Mouse (Mus musculus): ENCODE measurements around the gene Slc38a5. TPM values are rescaled to one million over a fixed set of nuclear protein-coding genes. Genes with fewer than 3 reads are reported as not detected.
"Not testable (repeated sequence)": the region's sequence is repeated elsewhere in the genome, so short reads cannot be mapped to it uniquely, and the experiment has no call there.

The Slc38a5 gene
- total RNA-seq, 1 experiment from 2014 or later = not detected

GRCm38 (mm10) chrX:8274056-8274455 is 3.1 kb downstream of the Slc38a5 start:
- ATAC-seq (ENCODE audit: extremely low read depth, insufficient number of reproducible peaks, low FRiP score, poor library complexity, severe bottlenecking) = no peak

DNA sequence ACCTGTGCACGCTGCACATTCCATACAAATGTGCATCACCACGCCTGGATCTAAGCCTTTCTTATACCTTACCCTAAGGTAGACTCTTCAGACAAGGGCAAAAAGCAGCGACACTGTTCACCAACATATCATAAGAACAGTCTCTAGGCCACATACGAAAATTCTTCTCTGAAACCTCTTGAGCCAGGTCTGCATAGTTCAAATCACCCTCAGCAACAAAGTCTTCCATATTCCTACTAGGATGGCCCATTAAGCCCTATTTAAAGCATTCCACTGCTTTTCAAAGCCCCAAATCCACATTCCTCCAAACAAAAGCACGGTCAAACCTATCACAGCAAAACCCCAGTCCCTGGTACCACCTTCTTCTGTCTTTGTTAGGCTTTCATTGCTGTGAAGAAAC is 17.7 kb downstream of the Slc38a5 start:
- ATAC-seq (ENCODE audit: extremely low read depth, insufficient number of reproducible peaks, low FRiP score, poor library complexity, severe bottlenecking) = no peak

DNA sequence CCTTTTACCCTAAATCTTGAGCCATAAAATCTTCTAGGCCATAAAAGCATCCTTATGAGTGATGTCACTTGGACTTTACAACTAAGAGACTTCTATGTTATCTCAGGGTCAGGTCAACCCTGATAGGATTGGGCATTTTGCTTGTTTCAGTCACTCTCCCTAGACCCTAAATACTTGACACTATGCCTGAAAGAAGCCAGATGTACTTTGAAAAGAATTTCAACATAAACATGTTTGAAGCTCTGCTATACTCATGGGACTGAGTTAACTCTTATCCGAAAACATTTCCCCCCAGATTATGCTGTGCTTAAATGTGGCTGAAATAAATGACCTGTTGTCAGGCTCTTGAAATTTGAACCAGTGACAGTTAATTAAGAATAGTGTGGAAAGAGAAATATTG is 38.4 kb downstream of the Slc38a5 start:
- ATAC-seq (ENCODE audit: extremely low read depth, insufficient number of reproducible peaks, low FRiP score, poor library complexity, severe bottlenecking) = no peak

GRCm38 (mm10) chrX:8314905-8315304 is 44.0 kb downstream of the Slc38a5 start:
- not testable (repeated sequence) for ATAC-seq (ENCODE audit: extremely low read depth, insufficient number of reproducible peaks, low FRiP score, poor library complexity, severe bottlenecking)

GRCm38 (mm10) chrX:8327124-8327523 is 56.2 kb downstream of the Slc38a5 start, which contains the start of gene Ssxb10:
Gene Ssxb10 (plus strand): TSS chrX:8327424.
- ATAC-seq (ENCODE audit: extremely low read depth, insufficient number of reproducible peaks, low FRiP score, poor library complexity, severe bottlenecking) = no peak

Other genes starting within 250 kb of the Slc38a5 start
- gene Suv39h1, start 196.4 kb upstream of the Slc38a5 start, total RNA-seq (2017) = 19.5 and 22.6 TPM in 2 replicates
- gene Was, start 180.6 kb upstream of the Slc38a5 start, total RNA-seq (2017) = 179 and 193 TPM in 2 replicates
- 55.2 and 56.3 TPM in 2 replicates for gene Wdr13, start 138.2 kb upstream of the Slc38a5 start, total RNA-seq (2017)
- gene Rbm3, start 125.3 kb upstream of the Slc38a5 start, total RNA-seq (2017) = 390 and 446 TPM in 2 replicates
- gene Tbc1d25, start 95.0 kb upstream of the Slc38a5 start, total RNA-seq (2017) = 12.0 and 12.8 TPM in 2 replicates
- gene Ebp, start 77.6 kb upstream of the Slc38a5 start, total RNA-seq (2017) = 47.1 and 50.1 TPM in 2 replicates
- 0.23 TPM in 1 of 2 replicates, not detected in the other for gene Porcn, start 64.6 kb upstream of the Slc38a5 start, total RNA-seq (2017)
- 8.7 and 15.9 TPM in 2 replicates for gene Ftsj1, start 18.7 kb upstream of the Slc38a5 start, total RNA-seq (2017)
- not detected in 2 replicates for gene Ssxb10, start 56.3 kb downstream of the Slc38a5 start, total RNA-seq (2017)
- not detected in 2 replicates for gene Ssxb9, start 95.8 kb downstream of the Slc38a5 start, total RNA-seq (2017)
- gene Ssxb1, start 142.2 kb downstream of the Slc38a5 start, total RNA-seq (2017) = not detected in 2 replicates
- gene Ssxb2, start 190.6 kb downstream of the Slc38a5 start, total RNA-seq (2017) = not detected in 2 replicates

Measured in neutrophil, adult 5-6 weeks (primary cell).